In genomic region chr4:125635037-125635436, GRCm38 (mm10) we compare ENCODE assay signal across 20 mouse cellular contexts.
DNase-seq lines count a peak whose midpoint lies in the region; ATAC-seq and TF ChIP-seq lines count a peak whose summit lies in the region.
"Had no signal": no experiment of that assay in that cellular context is flagged by ENCODE, and none has a peak within 500 bp of the region (broad histone marks: within the 10 kb centered on the region; RNA-seq: fewer than 3 reads in every experiment).

No protein-coding gene starts in this region.

- no peaks in the 10 kb centered on the region for H3K36me3 ChIP-seq in hindbrain, postnatal 0 days (ENCODE audit: insufficient read depth, low read length)
- peaks cover 11% of the 10 kb centered on the region for H3K36me3 ChIP-seq in hindbrain, embryonic 13.5 days
- H3K36me3 ChIP-seq in kidney, embryonic 14.5 days (ENCODE audit: control insufficient read depth, insufficient read depth, low read length): no peaks in the 10 kb centered on the region
- H3K36me3 ChIP-seq in forebrain, embryonic 15.5 days: no peaks in the 10 kb centered on the region
- H3K36me3 ChIP-seq: heart, embryonic 10.5 days; lung, embryonic 15.5 days; stomach, embryonic 15.5 days had no signal

- H3K9me3 ChIP-seq in hindbrain, postnatal 0 days (ENCODE audit: low read length): no peaks in the 10 kb centered on the region
- H3K9me3 ChIP-seq in hindbrain, embryonic 13.5 days: no peaks in the 10 kb centered on the region
- no peaks in the 10 kb centered on the region for H3K9me3 ChIP-seq in kidney, embryonic 14.5 days (ENCODE audit: control insufficient read depth, low read length)
- H3K9me3 ChIP-seq in forebrain, embryonic 15.5 days: no peaks in the 10 kb centered on the region
- H3K9me3 ChIP-seq: heart, embryonic 10.5 days; lung, embryonic 15.5 days; stomach, embryonic 15.5 days had no signal

- no peak overlapping the region for H3K4me3 ChIP-seq in hindbrain, postnatal 0 days (ENCODE audit: low read length)
- no peak overlapping the region for H3K4me3 ChIP-seq in hindbrain, embryonic 13.5 days
- H3K4me3 ChIP-seq in kidney, embryonic 14.5 days (ENCODE audit: low read length): no peak overlapping the region
- H3K4me3 ChIP-seq in forebrain, embryonic 15.5 days: no peak overlapping the region
- H3K4me3 ChIP-seq: heart, embryonic 10.5 days; lung, embryonic 15.5 days; myocyte; stomach, embryonic 15.5 days had no signal

- TF ChIP-seq CTCF in hindbrain, postnatal 0 days (IDR thresholded peaks at IDR 0.05; ENCODE audit: low read depth): no peak

- WGBS in hindbrain, postnatal 0 days: 77% methylated on average over 11 of the region's 11 CpGs
- 73% methylated on average over 11 of the region's 11 CpGs for WGBS in hindbrain, embryonic 13.5 days
- WGBS in kidney, embryonic 14.5 days: 46% methylated on average over 11 of the region's 11 CpGs
- 87% methylated on average over 11 of the region's 11 CpGs for WGBS in forebrain, embryonic 15.5 days

- no peak overlapping the region for H3K9ac ChIP-seq in hindbrain, postnatal 0 days (replicated peaks; ENCODE audit: low read length)
- H3K9ac ChIP-seq in hindbrain, embryonic 13.5 days: no peak overlapping the region
- no peak overlapping the region; the same call in 1 of the 2 replicates for H3K9ac ChIP-seq in kidney, embryonic 14.5 days (ENCODE audit: low read depth, low read length)
- no peak overlapping the region for H3K9ac ChIP-seq in forebrain, embryonic 15.5 days (replicated peaks)
- H3K9ac ChIP-seq: forebrain, postnatal 0 days; liver, embryonic 14.5 days; lung, embryonic 15.5 days; stomach, embryonic 15.5 days had no signal

- no peaks in the 10 kb centered on the region for H3K27me3 ChIP-seq in hindbrain, postnatal 0 days (ENCODE audit: insufficient read depth, low read length)
- peaks cover 14% of the 10 kb centered on the region; the same call in 1 of the 2 replicates for H3K27me3 ChIP-seq in hindbrain, embryonic 13.5 days
- H3K27me3 ChIP-seq in kidney, embryonic 14.5 days (ENCODE audit: control insufficient read depth, insufficient read depth, low read length): no peaks in the 10 kb centered on the region
- no peaks in the 10 kb centered on the region for H3K27me3 ChIP-seq in forebrain, embryonic 15.5 days
- H3K27me3 ChIP-seq: lung, embryonic 15.5 days; stomach, embryonic 15.5 days had no signal

- no peak overlapping the region for H3K4me2 ChIP-seq in hindbrain, postnatal 0 days (ENCODE audit: low read depth, low read length)
- H3K4me2 ChIP-seq in hindbrain, embryonic 13.5 days: no peak overlapping the region
- H3K4me2 ChIP-seq in kidney, embryonic 14.5 days (replicated peaks; ENCODE audit: low read depth, low read length): no peak overlapping the region
- no peak overlapping the region for H3K4me2 ChIP-seq in forebrain, embryonic 15.5 days (replicated peaks)
- H3K4me2 ChIP-seq: lung, embryonic 15.5 days; midbrain, embryonic 11.5 days; stomach, embryonic 15.5 days had no signal

- no peak for DNase-seq in hindbrain, postnatal 0 days (ENCODE audit: low spot score)
- DNase-seq in retina, postnatal 1 day: peak; percentile 59
- DNase-seq in retina, embryonic 14.5 days (ENCODE audit: low spot score): no peak
- peak; percentile 37 to 50 for DNase-seq in kidney, postnatal 4 days
- DNase-seq: adrenal gland, postnatal 36 days; cerebellum, postnatal 14 days; forebrain, postnatal 0 days; heart, postnatal 10 days; right cerebral cortex, postnatal 14 days; thymus, adult 18-20 months had no signal

- peak; percentile 72 for ATAC-seq in hindbrain, postnatal 0 days
- ATAC-seq in hindbrain, embryonic 13.5 days (ENCODE audit: low FRiP score): no peak
- peak; percentile 87 for ATAC-seq in kidney, embryonic 14.5 days (ENCODE audit: low FRiP score, low TSS enrichment)
- no peak for ATAC-seq in forebrain, embryonic 15.5 days (replicated peaks)
- ATAC-seq: forebrain, postnatal 0 days; hindbrain, embryonic 16.5 days had no signal

- peak overlapping the region; percentile 5; the same call in 1 of the 2 replicates for H3K27ac ChIP-seq in hindbrain, postnatal 0 days
- H3K27ac ChIP-seq in hindbrain, embryonic 13.5 days: no peak overlapping the region
- H3K27ac ChIP-seq in kidney, embryonic 14.5 days (ENCODE audit: low read depth, low read length): peak overlapping the region; percentile 6; the same call in 1 of the 2 replicates
- no peak overlapping the region for H3K27ac ChIP-seq in forebrain, embryonic 15.5 days (replicated peaks)
- H3K27ac ChIP-seq: heart, embryonic 10.5 days; liver, embryonic 14.5 days; lung, embryonic 15.5 days; stomach, embryonic 15.5 days had no signal

- peaks cover 16% of the 10 kb centered on the region for H3K4me1 ChIP-seq in hindbrain, postnatal 0 days (ENCODE audit: insufficient read depth, low read length)
- H3K4me1 ChIP-seq in hindbrain, embryonic 13.5 days (replicated peaks): peaks cover 30% of the 10 kb centered on the region
- H3K4me1 ChIP-seq in kidney, embryonic 14.5 days (ENCODE audit: control insufficient read depth, insufficient read depth, low read length): 0 out of 2 replicates have a peak, but pooled peaks cover 8% of the 10 kb centered on the region
- H3K4me1 ChIP-seq in forebrain, embryonic 15.5 days: peaks cover 6% of the 10 kb centered on the region
- H3K4me1 ChIP-seq: lung, embryonic 15.5 days had no signal

Comparison
In these comparisons a context has a peak if more than half of its experiments do, and no peak if none do; other contexts are left out.
1. ATAC-seq: peak in hindbrain, postnatal 0 days (single experiment) and kidney, embryonic 14.5 days (single experiment); none in hindbrain, embryonic 13.5 days (single experiment) and forebrain, embryonic 15.5 days (single experiment).
2. DNase-seq: peak in retina, postnatal 1 day (single experiment) and kidney, postnatal 4 days (2 of 2); none in hindbrain, postnatal 0 days (single experiment) and retina, embryonic 14.5 days (single experiment).
3. H3K27ac ChIP-seq: peak in hindbrain, postnatal 0 days (single experiment) and kidney, embryonic 14.5 days (single experiment); none in hindbrain, embryonic 13.5 days (single experiment) and forebrain, embryonic 15.5 days (single experiment).